Mouse (Mus musculus) liver (tissue): Measurements from ENCODE around the gene Zfp574.

ENCODE experiments used
- DNase-seq: peaks from one replicate; pipeline ENCODE4 v3.0.0-alpha.2; 2020; ENCODE audit warnings: mixed read lengths

Zfp574 gene

DNA sequence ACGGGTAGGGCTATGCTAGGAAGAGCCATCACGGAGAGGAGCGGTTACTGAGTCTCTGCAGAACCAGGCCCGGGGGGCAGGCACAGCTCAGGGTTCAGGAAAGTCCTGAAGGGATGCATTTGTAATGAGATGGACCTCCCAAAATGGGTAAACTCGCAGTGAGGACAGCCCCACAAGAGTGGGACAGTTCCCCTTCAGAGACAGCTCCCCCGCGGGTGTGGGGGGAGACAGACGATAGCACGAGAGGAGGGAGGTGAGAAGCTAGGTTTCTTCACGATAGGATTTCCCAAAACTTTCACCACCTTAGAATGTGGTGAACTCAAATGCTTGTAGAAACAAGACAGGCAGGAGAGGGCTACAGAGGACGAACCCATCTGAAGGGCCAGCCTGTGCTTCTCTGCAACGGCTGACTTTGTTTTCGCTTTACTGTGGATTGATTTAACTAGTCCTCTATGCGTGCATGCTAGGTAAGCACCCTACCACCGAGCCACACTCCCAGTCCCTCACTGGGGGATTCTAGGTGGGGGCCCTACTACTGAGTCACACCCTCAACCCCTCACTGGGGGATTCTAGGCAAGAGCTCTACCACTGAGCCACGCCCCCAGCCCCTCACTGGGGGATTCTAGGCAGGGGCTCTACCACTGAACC lies 40.7 kb downstream of the Zfp574 start:
- DNase-seq = no peak

GRCm38 (mm10) chr7:25120061-25120834 lies 47.9 kb downstream of the Zfp574 start:
- DNase-seq = peak; percentile 55

DNA sequence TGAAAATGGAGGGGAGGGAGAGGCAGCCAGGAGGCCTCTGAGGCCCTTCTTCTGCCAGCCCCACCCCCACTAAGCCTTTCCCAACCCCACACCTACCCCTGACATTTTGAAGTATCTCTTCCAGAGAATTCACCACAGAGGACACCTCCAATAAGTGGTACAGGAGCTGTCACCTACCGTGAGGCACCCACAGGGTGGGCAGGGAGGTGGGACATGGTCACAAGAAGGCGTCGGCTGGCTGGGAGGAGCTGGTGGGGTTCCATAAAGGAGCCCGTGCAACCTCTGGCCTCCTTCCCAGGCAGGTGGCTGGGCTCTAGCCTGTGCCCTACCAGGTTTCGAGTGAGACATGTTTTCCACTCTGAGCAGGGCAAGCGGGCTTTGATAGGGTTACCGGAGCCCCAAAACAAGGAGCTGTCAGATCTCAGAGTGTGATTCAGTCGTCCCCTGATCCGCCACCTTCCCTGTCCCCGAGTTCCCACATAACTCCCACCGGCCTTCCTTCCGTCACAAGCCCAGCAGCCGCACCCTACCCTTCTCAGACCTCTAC lies 48.9 kb downstream of the Zfp574 start:
- DNase-seq = no peak

- DNase-seq = no peak
These were observed 53.4 kb downstream of the Zfp574 start for GRCm38 (mm10) chr7:25125716-25126281.

DNA sequence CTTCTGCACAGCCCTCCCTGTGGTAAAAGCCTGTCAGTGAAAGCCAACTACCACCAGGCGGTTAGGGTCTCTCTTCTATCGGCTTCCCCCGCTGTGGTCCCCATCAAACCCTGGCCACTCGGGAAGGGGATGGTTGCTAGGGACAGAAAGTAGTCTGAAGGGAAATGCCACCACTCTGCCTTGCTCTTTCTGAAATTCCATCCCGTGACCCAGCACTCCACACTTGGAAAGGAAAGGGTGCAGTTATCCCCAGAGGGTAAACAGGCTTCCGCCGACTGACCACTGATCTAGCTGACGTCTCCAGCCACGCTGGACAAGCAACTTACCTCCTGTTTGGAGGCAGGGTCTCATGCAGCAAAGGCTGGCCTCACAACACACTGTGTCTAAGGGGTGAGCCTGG lies 55.6 kb downstream of the Zfp574 start:
- DNase-seq = no peak

DNA sequence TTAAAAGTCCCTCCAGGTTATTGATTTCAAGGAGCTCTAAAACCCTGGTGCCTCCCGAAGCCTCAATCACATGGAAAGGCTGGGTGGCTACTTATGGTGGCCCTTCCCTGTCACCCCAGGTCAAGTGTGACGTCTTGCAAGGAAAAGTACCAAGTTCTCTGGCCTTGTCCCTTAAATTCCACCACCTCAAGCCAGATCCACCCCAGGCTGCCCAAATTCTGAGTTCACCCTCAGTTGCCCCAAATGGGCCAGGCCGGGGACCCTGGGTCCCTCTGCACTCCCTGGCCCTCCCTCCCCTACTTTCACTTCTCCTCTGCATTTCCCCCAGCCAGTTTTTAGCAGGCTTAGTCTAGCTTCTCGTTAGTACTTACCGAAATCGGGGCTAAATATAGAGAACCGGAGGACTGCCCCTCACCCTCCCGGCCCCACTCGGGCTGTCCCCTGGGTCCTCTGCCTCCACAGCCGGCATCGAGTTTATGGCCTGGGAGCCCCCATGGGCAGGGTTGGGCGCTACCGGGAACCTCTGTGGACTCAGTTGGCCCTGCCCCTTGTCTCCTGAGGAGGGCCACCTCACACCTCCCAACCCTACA lies 57.1 kb downstream of the Zfp574 start:
- no peak for DNase-seq

DNA sequence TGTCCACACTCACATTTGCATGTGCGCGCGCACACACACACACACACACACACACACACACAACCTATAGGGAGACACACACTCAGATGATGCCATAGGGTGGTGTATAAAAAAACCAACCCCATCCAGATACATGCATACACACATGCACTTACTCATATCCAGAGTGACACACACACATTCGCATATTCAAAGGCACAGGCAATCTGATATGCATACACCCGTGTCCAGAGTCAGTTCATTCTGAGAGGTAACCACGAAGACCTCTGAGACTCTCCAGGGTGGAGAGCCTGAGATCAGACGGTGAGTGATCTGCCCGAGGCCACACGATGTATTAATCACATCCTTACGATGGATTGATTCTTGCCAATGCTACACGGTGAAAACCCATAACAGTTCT lies 58.2 kb downstream of the Zfp574 start:
- no peak for DNase-seq

DNA sequence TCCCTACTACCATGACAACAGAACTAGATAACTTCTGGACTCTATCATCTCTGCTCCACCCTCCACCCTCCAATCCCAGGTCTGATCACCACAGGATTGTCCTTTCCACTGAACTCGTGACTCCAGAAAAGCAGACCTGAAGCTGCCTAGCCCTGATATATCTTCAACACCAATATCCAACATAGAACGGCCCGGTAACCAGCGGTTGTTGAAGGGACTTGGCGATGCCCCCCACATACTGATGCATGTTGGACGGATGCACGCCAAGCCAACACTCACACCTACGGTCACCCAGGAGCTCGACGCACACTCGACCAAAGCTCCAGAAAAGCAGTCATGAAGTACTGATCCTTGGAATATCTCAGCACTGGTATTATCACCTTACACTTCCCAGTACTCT lies 58.9 kb downstream of the Zfp574 start:
- DNase-seq = no peak

DNA sequence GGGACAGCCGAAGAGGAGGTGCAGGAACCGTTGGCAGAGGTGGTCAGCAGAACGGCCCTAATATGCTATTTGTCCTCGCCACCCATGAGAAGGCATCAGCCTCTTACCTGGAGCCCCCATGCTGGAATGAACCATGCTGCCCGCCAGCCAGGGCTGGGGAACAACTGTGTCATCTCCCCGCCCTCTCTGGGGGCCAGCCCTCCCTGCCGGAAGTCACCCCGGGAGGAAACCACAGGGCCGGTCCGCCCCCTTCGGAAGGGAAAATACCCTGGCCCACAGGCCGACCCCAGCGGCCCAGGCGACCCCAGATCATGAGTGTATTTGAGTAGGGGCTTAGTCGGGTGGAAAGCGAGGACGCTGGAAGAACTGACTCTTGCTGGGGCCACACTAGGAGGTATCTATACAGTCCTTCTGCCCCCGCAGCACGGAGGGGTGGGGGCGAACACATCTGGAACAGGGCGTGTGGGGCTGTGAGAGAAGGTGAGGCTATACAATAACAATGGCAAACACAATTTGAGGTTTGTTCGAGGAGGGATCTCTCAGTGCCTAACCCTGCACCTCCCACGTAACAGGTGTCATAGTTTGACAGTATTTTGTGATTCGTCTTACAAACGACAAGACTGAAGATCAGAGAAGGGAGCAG lies 60.1 kb downstream of the Zfp574 start:
- peak; percentile 44 for DNase-seq
